Comparison of ENCODE assay signal across 8 mouse cellular contexts in genomic region chr15:99714858-99715257, GRCm38 (mm10). TPM values are rescaled to one million over a fixed set of nuclear protein-coding genes. Genes with fewer than 3 reads are reported as not detected.
DNase-seq lines count a peak whose midpoint lies in the region; ATAC-seq and TF ChIP-seq lines count a peak whose summit lies in the region.

No protein-coding gene starts in this region.

- H3K9me3 ChIP-seq in embryonic facial prominence, embryonic 10.5 days: no peaks in the 10 kb centered on the region
- no peaks in the 10 kb centered on the region for H3K9me3 ChIP-seq in limb, embryonic 11.5 days (ENCODE audit: control insufficient read depth, low read length)
- no peaks in the 10 kb centered on the region for H3K9me3 ChIP-seq in midbrain, embryonic 14.5 days (ENCODE audit: control insufficient read depth, low read length)

- peak; percentile 81 for DNase-seq in 416B (ENCODE audit: low read depth)
- DNase-seq in adrenal gland, postnatal 14 days: peak; percentile 87
- DNase-seq in embryonic facial prominence, embryonic 10.5 days (ENCODE audit: low spot score): peak; percentile 82
- peak; percentile 79 to 80 for DNase-seq in heart, adult 2 months
- DNase-seq in kidney, adult 18-20 months: peak; percentile 83
- peak; percentile 81 for DNase-seq in limb, embryonic 11.5 days (ENCODE audit: low spot score)
- peak; percentile 89 for DNase-seq in midbrain, embryonic 14.5 days
- peak in 1 of 2 experiments; percentile 65 for DNase-seq in spleen, adult 2 months (ENCODE audit: low read depth in 1 of 2, low spot score in 2 of 2)

- no peak for ATAC-seq in limb, embryonic 11.5 days (ENCODE audit: insufficient number of reproducible peaks, low FRiP score, low TSS enrichment, low read depth)
- ATAC-seq in midbrain, embryonic 14.5 days (ENCODE audit: low FRiP score, low TSS enrichment): peak; percentile 39; the same call in 1 of the 2 replicates

- no peaks in the 10 kb centered on the region for H3K27me3 ChIP-seq in embryonic facial prominence, embryonic 10.5 days (replicated peaks; ENCODE audit: low read depth, poor library complexity, severe bottlenecking)
- H3K27me3 ChIP-seq in heart, adult 2 months (ENCODE audit: control insufficient read depth, insufficient read depth, low read length): no peaks in the 10 kb centered on the region
- H3K27me3 ChIP-seq in limb, embryonic 11.5 days (ENCODE audit: control insufficient read depth, insufficient read depth, low read length): no peaks in the 10 kb centered on the region
- no peaks in the 10 kb centered on the region for H3K27me3 ChIP-seq in midbrain, embryonic 14.5 days (ENCODE audit: control insufficient read depth, insufficient read depth, low read length)
- no peaks in the 10 kb centered on the region for H3K27me3 ChIP-seq in spleen, adult 2 months (ENCODE audit: control insufficient read depth, insufficient read depth, low read length)

- peak; percentile 93 for TF ChIP-seq CTCF in heart, adult 2 months (IDR thresholded peaks at IDR 0.05)
- peak; percentile 78; the same call in 1 of the 2 replicates for TF ChIP-seq CTCF in spleen, adult 2 months (IDR thresholded peaks at IDR 0.05; ENCODE audit: extremely low read depth, insufficient read depth, insufficient read length, insufficient replicate concordance)

- no peak overlapping the region for H3K4me2 ChIP-seq in limb, embryonic 11.5 days (ENCODE audit: low read depth, severe bottlenecking)
- no peak overlapping the region for H3K4me2 ChIP-seq in midbrain, embryonic 14.5 days (ENCODE audit: low read length)

- no peaks in the 10 kb centered on the region for H3K79me2 ChIP-seq in heart, adult 2 months (replicated peaks; ENCODE audit: control insufficient read depth, insufficient read depth, low read length)

- H3K4me1 ChIP-seq in embryonic facial prominence, embryonic 10.5 days: peaks cover 35% of the 10 kb centered on the region
- peaks cover 6% of the 10 kb centered on the region for H3K4me1 ChIP-seq in heart, adult 2 months (ENCODE audit: control insufficient read depth, insufficient read depth, low read length)
- H3K4me1 ChIP-seq in limb, embryonic 11.5 days (ENCODE audit: control insufficient read depth, insufficient read depth, low read length): no peaks in the 10 kb centered on the region
- H3K4me1 ChIP-seq in midbrain, embryonic 14.5 days (ENCODE audit: control insufficient read depth, insufficient read depth, low read length): no peaks in the 10 kb centered on the region
- no peaks in the 10 kb centered on the region for H3K4me1 ChIP-seq in spleen, adult 2 months (ENCODE audit: control insufficient read depth, insufficient read depth, insufficient read length)

- 55% methylated on average over 7 of the region's 7 CpGs for WGBS in embryonic facial prominence, embryonic 10.5 days
- 47% methylated on average over 7 of the region's 7 CpGs for WGBS in heart, adult 2 months
- 52% methylated on average over 7 of the region's 7 CpGs for WGBS in limb, embryonic 11.5 days
- 44% methylated on average over 7 of the region's 7 CpGs for WGBS in midbrain, embryonic 14.5 days
- 68% methylated on average over 7 of the region's 7 CpGs for WGBS in spleen, adult 2 months

- no peak for TF ChIP-seq POLR2A in heart, adult 2 months (IDR thresholded peaks at IDR 0.05; ENCODE audit: insufficient read depth, low read depth, low read length)
- TF ChIP-seq POLR2A in spleen, adult 2 months (IDR thresholded peaks at IDR 0.05; ENCODE audit: low read depth, low read length): no peak

- peak; percentile 90 for TF ChIP-seq EP300 in heart, adult 2 months (IDR thresholded peaks at IDR 0.05; ENCODE audit: insufficient read depth, low read depth, low read length)

- intact Hi-C loops in heart, adult 2 months (cut with DNase I): loop anchor here (1.0 to 5.0 kb wide), 2 partner anchors 63 to 192 kb away; no protein-coding TSS in a partner anchor

- H3K27ac ChIP-seq in embryonic facial prominence, embryonic 10.5 days (replicated peaks): no peak overlapping the region
- no peak overlapping the region for H3K27ac ChIP-seq in heart, adult 2 months
- H3K27ac ChIP-seq in limb, embryonic 11.5 days (replicated peaks; ENCODE audit: low read depth, low read length): no peak overlapping the region
- H3K27ac ChIP-seq in midbrain, embryonic 14.5 days (replicated peaks; ENCODE audit: low read depth, low read length): peak overlapping the region; percentile 43
- H3K27ac ChIP-seq in spleen, adult 2 months (ENCODE audit: insufficient read depth, low read length): no peak overlapping the region

- no peak overlapping the region for H3K4me3 ChIP-seq in embryonic facial prominence, embryonic 10.5 days
- no peak overlapping the region for H3K4me3 ChIP-seq in heart, adult 2 months
- no peak overlapping the region for H3K4me3 ChIP-seq in limb, embryonic 11.5 days (ENCODE audit: low read depth, low read length)
- no peak overlapping the region for H3K4me3 ChIP-seq in midbrain, embryonic 14.5 days (replicated peaks; ENCODE audit: low read depth, low read length)
- H3K4me3 ChIP-seq in spleen, adult 2 months (ENCODE audit: extremely low read depth, insufficient read depth, insufficient read length): no peak overlapping the region

- H3K36me3 ChIP-seq in embryonic facial prominence, embryonic 10.5 days (replicated peaks): peaks cover 94% of the 10 kb centered on the region
- H3K36me3 ChIP-seq in heart, adult 2 months (ENCODE audit: control insufficient read depth, insufficient read depth, low read length): no peaks in the 10 kb centered on the region
- H3K36me3 ChIP-seq in limb, embryonic 11.5 days (ENCODE audit: control insufficient read depth, insufficient read depth, low read length): peaks cover 23% of the 10 kb centered on the region; the same call in 1 of the 2 replicates
- H3K36me3 ChIP-seq in midbrain, embryonic 14.5 days (ENCODE audit: control insufficient read depth, insufficient read depth, low read length): peaks cover 71% of the 10 kb centered on the region
- H3K36me3 ChIP-seq in spleen, adult 2 months (ENCODE audit: control insufficient read depth, insufficient read depth, low read length): peaks cover 19% of the 10 kb centered on the region

- no peak overlapping the region for H3K9ac ChIP-seq in heart, adult 2 months (ENCODE audit: low read depth, low read length)
- no peak overlapping the region for H3K9ac ChIP-seq in limb, embryonic 11.5 days (ENCODE audit: low read length)
- H3K9ac ChIP-seq in midbrain, embryonic 14.5 days (replicated peaks; ENCODE audit: low read length): no peak overlapping the region

RNA-seq across cellular contexts. Expression of gene Gpd1, which starts 2.5 kb away (rescaled TPM):
- 1,539 and 1,562 TPM in 2 replicates for total RNA-seq in adrenal gland, postnatal 14 days (2021)
- 0.42 and 0.55 TPM in 2 replicates for polyA plus RNA-seq in embryonic facial prominence, embryonic 10.5 days (2016; fragmentation: Nextera tagmentation; extraction: Ambion mirVana)
- 10 to 100 TPM; 51.4 to 64.6 TPM for total RNA-seq in heart, adult 2 months (2021)
- polyA plus RNA-seq in heart, adult 2 months (2012; rRNA removed): 125 and 177 TPM in 2 replicates
- polyA plus RNA-seq in limb, embryonic 11.5 days (2014; fragmentation: Nextera tagmentation; extraction: Ambion mirVana): 0.07 and 0.27 TPM in 2 replicates
- polyA plus RNA-seq in midbrain, embryonic 14.5 days (2014; fragmentation: Nextera tagmentation; extraction: Ambion mirVana): 0.92 and 1.7 TPM in 2 replicates
- 5.3 and 8.5 TPM in 2 replicates for polyA plus RNA-seq in spleen, adult 2 months (2012; rRNA removed)

RNA-seq across cellular contexts. Expression of gene Gm17349, which starts 9.6 kb away (rescaled TPM):
- 17.6 and 18.1 TPM in 2 replicates for total RNA-seq in adrenal gland, postnatal 14 days (2021)
- polyA plus RNA-seq in embryonic facial prominence, embryonic 10.5 days (2016; fragmentation: Nextera tagmentation; extraction: Ambion mirVana): not detected in 2 replicates
- total RNA-seq in heart, adult 2 months (2021): 1 to 10 TPM; 3.7 to 4.1 TPM
- not detected in 2 replicates for polyA plus RNA-seq in heart, adult 2 months (2012; rRNA removed)
- not detected in 2 replicates for polyA plus RNA-seq in limb, embryonic 11.5 days (2014; fragmentation: Nextera tagmentation; extraction: Ambion mirVana)
- polyA plus RNA-seq in midbrain, embryonic 14.5 days (2014; fragmentation: Nextera tagmentation; extraction: Ambion mirVana): not detected in 2 replicates
- polyA plus RNA-seq in spleen, adult 2 months (2012; rRNA removed): 0.80 and 1.0 TPM in 2 replicates

RNA-seq across cellular contexts. Expression of gene Cox14, which starts 10.6 kb away (rescaled TPM):
- total RNA-seq in adrenal gland, postnatal 14 days (2021): 177 and 199 TPM in 2 replicates
- 129 and 131 TPM in 2 replicates for polyA plus RNA-seq in embryonic facial prominence, embryonic 10.5 days (2016; fragmentation: Nextera tagmentation; extraction: Ambion mirVana)
- 100 to 1,000 TPM; 215 to 236 TPM for total RNA-seq in heart, adult 2 months (2021)
- 326 and 358 TPM in 2 replicates for polyA plus RNA-seq in heart, adult 2 months (2012; rRNA removed)
- polyA plus RNA-seq in limb, embryonic 11.5 days (2014; fragmentation: Nextera tagmentation; extraction: Ambion mirVana): 118 and 123 TPM in 2 replicates
- polyA plus RNA-seq in midbrain, embryonic 14.5 days (2014; fragmentation: Nextera tagmentation; extraction: Ambion mirVana): 168 and 206 TPM in 2 replicates
- polyA plus RNA-seq in spleen, adult 2 months (2012; rRNA removed): 109 and 168 TPM in 2 replicates

RNA-seq across cellular contexts. Expression of gene Smarcd1, which starts 12.9 kb away (rescaled TPM):
- total RNA-seq in adrenal gland, postnatal 14 days (2021): 40.0 and 57.6 TPM in 2 replicates
- 83.3 and 89.1 TPM in 2 replicates for polyA plus RNA-seq in embryonic facial prominence, embryonic 10.5 days (2016; fragmentation: Nextera tagmentation; extraction: Ambion mirVana)
- total RNA-seq in heart, adult 2 months (2021): 10 to 100 TPM; 20.1 to 20.6 TPM
- polyA plus RNA-seq in heart, adult 2 months (2012; rRNA removed): 39.0 and 58.0 TPM in 2 replicates
- 80.6 and 83.8 TPM in 2 replicates for polyA plus RNA-seq in limb, embryonic 11.5 days (2014; fragmentation: Nextera tagmentation; extraction: Ambion mirVana)
- polyA plus RNA-seq in midbrain, embryonic 14.5 days (2014; fragmentation: Nextera tagmentation; extraction: Ambion mirVana): 127 and 136 TPM in 2 replicates
- 24.7 and 35.0 TPM in 2 replicates for polyA plus RNA-seq in spleen, adult 2 months (2012; rRNA removed)

RNA-seq across cellular contexts. Expression of gene Asic1, which starts 44.7 kb away (rescaled TPM):
- total RNA-seq in adrenal gland, postnatal 14 days (2021): 0.70 and 0.75 TPM in 2 replicates
- polyA plus RNA-seq in embryonic facial prominence, embryonic 10.5 days (2016; fragmentation: Nextera tagmentation; extraction: Ambion mirVana): 3.2 and 4.9 TPM in 2 replicates
- total RNA-seq in heart, adult 2 months (2021): under 1 TPM; 0.42 to 0.50 TPM
- polyA plus RNA-seq in heart, adult 2 months (2012; rRNA removed): 1.3 TPM in 2 replicates
- 0.57 and 0.64 TPM in 2 replicates for polyA plus RNA-seq in limb, embryonic 11.5 days (2014; fragmentation: Nextera tagmentation; extraction: Ambion mirVana)
- 51.9 and 53.5 TPM in 2 replicates for polyA plus RNA-seq in midbrain, embryonic 14.5 days (2014; fragmentation: Nextera tagmentation; extraction: Ambion mirVana)
- 1.3 and 2.0 TPM in 2 replicates for polyA plus RNA-seq in spleen, adult 2 months (2012; rRNA removed)

Comparison
In these comparisons a context has a peak if more than half of its experiments do, and no peak if none do; other contexts are left out.
1. RNA of gene Gpd1, which starts 2.5 kb away (polyA plus RNA-seq): 125 to 177 TPM in heart, adult 2 months; 5.3 to 8.5 TPM in spleen, adult 2 months, 0.92 to 1.7 TPM in midbrain, embryonic 14.5 days, 0.42 to 0.55 TPM in embryonic facial prominence, embryonic 10.5 days and 0.07 to 0.27 TPM in limb, embryonic 11.5 days; every median in the first group is over 10 times any median in the second.